Mouse (Mus musculus) adrenal gland (tissue): ENCODE measurements around the gene Card19.

Experiments used
- intact Hi-C: fragments of 180-260 bp; cut with DNase I; formaldehyde crosslinking; loops from one replicate; pipeline ENCODE4 v1.15.1; 2025
- long read RNA-seq, 2 experiments: library from polyadenylated mRNA; unstranded; transcript quantifications; one replicate each; pipeline ENCODE4 v2.0.0; 2020; ENCODE audit warnings: borderline replicate concordance in 1 of 2; ENCODE audit not compliant: insufficient replicate concordance in 1 of 2

The Card19 gene
- long read RNA-seq, experiment 1, transcript Card19-201 (6 exons, 804 nt), result major isoform, 35 of 62 reads
- long read RNA-seq, experiment 1, partial matches to known transcripts, result 3 of 62 reads
- long read RNA-seq, experiment 1, other reads (novel, unspliced or antisense), result 23 of 62 reads
- long read RNA-seq, experiment 2, transcript Card19-201 (6 exons, 804 nt), result major isoform, 51 of 84 reads
- long read RNA-seq, experiment 2, partial matches to known transcripts, result 5 of 84 reads
- long read RNA-seq, experiment 2, other reads (novel, unspliced or antisense), result 26 of 84 reads

DNA sequence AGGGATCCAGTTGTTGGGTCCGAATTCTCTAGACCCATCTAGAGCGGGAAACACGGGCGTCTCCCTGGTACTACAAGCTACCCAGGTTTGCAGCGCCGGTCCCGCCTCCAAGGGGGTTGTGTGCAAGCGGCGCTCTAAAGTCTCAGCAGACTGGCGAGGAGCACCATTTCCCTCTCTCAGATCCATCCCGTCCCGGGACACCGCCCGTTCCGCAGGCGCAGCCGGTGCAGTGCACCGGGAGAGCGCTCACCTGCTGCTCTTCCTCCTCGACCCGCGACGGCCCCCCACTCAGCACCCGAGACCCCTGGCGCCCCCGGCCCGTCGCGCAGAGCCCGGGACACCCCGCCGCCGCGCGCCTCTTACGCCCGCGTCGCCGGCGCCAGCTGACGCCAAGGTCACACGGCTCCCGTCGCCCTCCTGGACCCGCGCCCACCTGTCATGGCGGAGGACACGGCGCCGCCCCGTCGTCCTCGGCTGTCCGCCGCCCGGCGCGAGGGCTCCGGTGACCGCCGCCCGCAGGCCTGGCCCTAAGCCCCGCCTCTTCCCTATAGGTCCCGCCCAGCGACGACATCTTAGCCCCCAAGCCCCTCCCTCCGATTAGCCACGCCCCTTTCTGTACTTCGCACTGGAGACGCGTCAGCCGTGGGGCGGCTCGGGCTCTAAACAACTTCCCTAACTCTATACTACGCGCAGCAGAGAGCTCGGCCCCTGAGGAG is at the start of gene Card19:
TSS of gene Card19 (minus strand) at position 534 of the 716 bp plus-strand sequence.
- intact Hi-C loops, result loop anchor here (10.0 kb wide), 1 partner anchor 169 kb away; no protein-coding TSS in a partner anchor

DNA sequence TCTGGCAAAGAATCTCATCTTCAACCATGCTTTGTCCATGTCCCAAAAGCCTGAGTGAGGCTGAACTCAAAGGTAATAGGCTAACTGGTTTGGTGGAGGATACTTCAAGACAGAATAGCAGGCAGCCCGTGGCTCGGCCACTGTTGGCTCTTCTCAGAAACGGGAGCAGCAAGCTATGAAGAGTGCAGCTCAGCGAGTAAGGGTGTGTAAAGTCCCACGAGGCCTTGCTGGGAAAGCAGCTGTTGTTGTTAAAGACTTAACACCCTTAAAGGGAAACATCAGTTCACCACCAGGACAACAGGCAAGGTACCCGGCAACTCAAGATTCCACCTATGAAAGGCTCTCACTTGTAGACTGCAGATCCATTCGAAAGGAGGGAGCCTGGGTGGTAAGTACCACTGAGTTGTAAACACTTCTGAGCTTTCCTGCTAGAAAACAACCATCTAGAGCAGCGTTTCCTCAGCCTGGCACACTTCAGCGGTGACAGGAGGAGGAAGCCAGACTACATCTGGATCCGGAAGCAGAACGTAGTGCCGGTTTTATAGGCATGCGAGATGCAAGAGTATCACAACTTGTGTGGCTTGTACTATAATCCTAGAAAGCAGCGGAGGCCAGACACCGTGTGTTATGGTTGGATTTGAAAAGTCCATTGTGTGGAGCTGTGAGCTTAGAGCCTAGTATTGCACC is 44.3 kb upstream of the Card19 start:
- intact Hi-C loops, result no loop called here

DNA sequence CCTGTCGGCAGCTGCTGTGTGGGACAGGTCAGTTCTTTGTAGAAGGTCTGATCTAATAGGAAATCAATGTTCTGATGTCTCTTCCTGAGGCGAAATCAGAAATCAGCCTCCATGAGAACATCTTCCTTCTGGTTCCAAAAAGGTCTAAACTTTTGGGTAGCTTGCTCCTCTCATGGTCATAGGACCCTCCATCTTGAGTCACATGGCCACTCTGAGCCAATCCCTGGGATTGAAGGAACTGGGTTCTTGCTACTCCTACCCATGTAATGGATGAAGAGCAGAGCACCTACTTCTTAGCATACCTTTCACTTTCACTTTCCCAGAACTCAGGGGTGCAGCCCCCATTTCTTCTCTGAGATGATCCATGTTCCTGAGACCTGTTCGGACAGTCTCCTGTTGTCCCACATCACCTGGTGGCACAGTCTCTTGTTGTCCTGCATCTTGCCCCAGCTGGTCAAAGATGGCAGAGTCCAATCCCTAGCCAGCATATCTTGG is 42.0 kb upstream of the Card19 start:
- intact Hi-C loops, result no loop called here

DNA sequence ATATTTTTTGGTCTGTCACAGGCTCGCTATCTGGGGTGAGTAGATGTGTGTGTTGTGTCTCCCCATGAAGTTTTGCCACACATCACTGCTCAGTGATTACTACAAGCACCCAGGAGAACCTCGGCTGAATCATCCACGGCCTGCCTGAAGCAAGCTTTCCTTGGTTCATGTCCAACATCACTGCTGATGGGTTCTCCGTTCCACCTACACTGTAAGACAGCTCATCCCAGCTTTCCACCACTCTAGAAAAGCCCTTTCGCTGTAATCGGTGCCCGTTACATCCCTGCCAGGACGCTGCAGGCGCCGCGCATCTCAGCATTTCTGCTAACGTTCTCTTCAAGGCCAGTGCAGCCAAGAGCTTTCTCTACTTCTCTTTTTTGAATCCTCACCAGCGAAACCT is 36.9 kb upstream of the Card19 start:
- intact Hi-C loops, result no loop called here

DNA sequence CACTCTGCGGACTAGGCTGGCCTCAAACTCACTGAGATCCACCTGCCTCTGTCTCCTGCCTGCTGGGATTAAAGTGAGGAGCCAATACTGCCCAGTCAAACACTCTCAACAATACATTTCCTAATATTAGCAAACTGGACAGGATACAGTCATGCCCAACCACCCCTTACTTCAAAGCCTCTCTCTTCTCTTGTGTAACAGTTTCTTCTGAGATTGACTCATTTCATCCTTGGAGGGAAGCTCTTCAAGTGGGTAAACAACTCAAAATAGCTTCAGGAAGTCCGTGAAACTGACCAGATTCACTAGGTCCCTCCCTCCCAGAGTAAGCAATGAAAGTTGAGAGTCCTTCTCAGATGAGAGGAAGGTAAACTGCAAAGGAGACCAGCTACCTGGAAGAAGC is 36.3 kb upstream of the Card19 start:
- intact Hi-C loops, result no loop called here

DNA sequence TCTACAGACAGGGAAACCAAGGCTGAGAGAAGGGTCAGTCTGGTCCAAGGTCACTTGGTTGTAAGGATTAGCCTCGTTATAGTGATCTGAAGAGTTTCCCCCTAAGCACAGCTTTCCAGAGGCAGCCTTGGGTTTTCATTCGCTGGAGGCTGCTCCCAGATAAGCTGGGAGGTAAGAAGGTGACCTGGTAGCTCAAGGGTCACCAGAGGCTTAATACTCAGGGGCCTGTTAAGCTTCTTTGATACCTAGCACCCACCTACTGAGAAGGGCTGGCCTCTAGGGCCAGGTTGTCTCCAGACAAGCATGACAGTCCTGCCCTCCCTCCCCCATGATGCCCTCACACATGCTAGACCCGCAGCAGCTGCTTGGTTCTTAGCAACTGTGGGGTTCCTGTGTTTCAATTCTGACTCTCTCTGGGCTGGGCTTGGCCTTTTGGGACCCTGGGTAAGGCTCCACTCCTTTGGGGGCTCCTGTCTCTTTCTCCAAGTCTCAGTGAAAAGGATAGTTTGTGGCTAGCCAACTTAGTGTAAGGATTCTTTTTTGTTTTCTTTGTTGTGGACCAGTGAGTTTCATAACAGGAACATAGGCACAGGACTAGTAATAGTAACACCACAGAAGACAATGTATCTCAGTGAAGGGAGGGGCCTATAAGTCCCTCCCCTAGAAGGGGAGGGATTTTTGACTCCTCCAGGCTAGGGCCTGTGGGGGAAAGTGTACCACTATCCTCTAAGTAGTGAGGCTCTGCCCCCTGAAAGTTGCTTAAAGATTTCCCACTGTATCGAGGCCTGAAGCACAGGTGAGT is 35.1 kb upstream of the Card19 start:
- intact Hi-C loops, result no loop called here

DNA sequence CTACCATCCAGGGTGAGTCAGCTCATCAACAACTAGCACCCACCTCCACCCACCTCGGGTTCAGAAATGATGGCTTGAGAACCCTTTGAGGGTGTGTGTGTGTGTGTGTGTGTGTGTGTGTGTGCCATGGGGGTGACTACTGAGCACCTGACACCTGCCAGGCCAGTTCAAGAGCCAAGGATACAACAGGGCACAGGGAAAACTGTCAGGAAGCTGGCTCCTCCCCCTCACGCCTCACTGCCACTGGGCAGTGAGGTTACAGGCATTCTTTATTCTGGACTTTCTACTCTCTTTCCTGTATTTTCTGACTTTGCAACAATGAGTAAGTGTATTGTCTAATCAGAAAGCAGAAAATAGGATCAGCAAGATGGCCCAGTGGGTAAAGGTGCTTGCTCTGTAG is 33.8 kb upstream of the Card19 start:
- intact Hi-C loops, result no loop called here

DNA sequence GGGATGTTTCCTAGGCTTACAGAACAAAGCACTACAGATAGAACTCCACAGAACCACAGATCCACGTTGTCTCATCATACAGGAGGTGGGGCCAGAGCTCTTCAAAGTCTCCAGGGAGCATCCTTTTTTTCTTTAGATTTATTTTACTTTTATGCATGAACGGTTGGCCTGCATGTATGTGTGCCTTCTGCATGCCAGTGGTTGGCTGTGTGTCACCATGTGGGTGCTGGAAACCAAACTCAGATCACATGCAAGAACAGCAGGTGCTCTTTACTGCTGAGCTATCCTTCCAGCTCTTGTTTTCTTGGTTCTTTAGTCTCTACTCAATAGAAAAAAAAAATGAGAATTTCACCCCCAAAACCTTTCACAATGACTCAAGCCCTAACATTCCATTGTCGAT is 33.1 kb upstream of the Card19 start:
- intact Hi-C loops, result no loop called here

DNA sequence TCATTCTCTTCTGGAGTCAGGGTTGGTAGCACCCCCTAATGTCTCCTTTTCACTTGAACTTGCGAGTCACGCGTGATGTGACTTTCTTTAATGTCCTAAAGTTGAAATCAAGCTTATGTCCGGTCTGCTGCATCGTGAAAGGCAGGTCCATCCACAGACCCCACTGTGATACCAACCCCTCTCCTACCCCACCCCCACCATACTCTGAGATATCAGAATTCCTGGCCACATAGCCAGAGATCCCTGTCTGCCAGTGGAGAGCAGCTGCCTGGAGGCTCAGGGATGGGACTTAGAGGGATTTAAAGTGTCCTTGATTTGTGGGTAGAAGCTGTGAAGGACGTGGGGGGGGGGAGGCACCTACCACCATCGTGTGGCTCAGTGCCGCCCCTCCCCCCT is 32.6 kb upstream of the Card19 start, which contains the start of gene Susd3:
TSS of gene Susd3 (minus strand) at position 240 of the 396 bp plus-strand sequence.
- intact Hi-C loops, result no loop called here

DNA sequence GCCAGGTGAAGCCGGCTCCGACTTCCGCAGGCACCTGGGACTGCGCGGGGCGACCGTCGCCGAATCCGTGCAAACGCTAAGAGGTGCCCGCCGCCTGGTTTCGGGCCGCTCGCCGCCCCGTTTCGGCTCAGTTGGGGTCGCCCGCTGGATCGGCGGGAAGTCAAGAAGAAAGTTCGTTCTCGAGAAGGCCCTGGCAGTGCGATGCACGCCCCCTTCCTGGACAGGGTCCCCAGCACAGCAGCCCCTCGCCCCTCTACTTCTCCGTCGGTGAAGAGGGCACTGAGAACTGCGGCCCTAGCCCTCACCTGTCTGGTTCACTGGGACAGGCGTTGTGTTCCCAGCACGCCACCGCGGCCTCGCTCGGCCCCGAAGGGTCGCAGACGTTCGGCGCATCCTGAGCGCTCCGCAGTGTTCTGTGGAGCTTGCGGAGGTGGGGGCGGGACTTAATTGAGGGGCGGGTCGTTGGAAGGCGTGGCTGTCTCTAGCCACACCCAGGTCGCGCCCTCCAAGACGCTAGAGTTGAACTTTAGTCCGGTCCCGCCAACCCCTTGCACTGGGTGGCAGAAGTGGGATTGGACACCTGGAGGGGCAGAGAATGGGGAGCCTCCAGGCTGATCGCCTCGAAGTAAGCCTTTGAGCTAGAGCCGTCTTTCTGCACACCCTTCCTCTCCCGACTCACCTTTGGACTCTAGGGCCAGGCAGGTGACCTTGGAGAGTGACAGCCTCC is 32.1 kb upstream of the Card19 start:
- intact Hi-C loops, result no loop called here

DNA sequence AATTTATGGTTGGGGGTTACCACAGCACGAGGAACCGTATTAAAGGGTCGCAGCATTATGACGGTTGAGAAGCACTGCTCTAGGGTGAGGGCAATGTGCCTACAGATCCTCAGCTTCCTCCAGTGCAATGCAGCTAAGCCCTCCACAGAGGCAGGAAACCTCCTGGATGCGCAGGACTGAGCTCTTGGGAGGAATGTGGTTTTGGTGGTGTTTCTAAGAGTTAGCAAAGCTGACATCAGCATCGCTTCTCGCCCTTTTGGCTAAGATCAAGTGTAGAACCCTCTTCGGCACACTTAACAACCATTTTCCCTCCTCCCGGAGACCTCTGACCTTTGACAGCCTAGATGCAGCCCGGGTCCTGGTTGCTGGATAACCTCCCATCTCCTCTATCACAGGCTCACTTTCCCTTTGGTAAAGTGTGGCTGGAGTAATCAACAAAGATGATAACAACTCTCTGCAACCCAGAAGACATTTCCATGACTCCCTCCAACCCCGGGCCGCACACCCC is 31.4 kb upstream of the Card19 start:
- intact Hi-C loops, result no loop called here

DNA sequence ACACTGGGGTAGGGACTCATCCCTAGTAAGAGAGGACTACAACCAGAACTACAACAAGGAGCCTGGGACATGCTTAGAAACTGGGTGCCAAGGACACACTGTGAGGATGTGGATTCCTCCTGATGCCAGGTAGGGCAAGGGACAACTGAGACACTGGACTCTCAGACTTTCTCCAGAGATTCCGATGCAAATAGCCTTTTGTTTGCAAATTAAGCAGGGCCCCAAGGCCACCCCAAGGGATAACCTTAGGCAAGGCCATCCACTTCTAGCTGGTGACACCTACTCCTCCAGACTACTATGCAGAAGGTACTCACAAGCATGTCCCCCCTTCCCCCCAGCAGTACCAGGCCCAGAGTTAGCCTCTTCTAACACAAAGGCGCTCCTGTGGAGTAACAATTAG is 30.8 kb upstream of the Card19 start:
- intact Hi-C loops, result no loop called here

DNA sequence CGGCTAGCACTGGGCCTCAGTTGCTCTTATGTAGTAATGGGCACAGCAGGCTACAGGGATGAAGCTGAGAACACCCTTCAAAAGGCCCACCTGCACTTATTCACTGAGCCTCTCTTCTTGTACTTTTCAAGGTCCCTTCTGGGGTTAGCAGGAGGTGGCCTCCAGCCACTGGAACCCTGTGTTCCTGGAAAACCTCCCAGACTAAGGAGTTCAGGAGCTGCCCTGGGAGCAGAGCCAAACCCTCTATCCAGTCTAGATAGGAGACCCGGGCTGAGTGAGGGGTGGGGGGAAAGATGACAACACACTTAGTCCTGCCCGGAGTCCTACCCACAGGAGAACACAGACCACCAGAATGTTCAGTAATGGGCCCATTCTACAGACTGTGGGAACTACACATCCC is 30.2 kb upstream of the Card19 start:
- intact Hi-C loops, result no loop called here

DNA sequence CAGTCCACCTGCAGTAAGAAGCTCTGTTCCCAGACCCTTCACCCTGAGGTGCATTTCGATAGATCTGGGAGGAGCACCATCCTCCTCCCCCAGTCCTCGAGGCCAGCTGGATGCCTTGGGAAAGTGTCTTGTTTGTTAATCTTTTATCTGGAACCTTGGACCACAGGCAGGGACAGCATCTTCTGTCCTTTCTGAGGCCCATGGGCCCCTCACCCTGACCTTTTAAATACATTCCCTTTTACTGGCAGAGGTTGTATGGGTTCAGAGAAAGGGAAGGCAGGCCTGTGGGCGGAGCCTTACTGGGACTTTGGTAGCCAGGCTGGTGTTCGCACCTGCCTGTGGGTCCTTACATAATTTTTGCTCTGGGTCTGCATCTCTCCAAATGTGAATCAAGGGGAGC is 29.4 kb upstream of the Card19 start:
- intact Hi-C loops, result no loop called here

DNA sequence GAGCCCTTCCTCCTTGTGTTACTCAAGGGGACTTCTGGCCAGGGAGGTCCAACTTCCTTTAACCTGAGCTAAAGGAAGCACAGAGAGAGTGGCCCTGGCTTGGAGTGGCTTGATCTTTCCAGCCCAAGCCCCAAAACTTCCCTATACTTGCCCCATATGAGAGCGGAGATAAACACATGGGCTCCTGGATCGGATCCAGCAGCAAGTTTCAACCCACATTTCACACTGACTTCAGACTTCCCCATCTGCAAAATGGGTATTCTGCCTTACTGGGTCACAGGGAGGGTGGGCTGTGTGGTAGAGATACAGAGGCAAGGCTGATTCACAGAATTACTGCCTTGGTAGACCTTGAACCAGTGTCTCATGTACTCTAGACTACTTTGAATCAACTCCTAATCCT is 27.7 kb upstream of the Card19 start:
- intact Hi-C loops, result no loop called here

DNA sequence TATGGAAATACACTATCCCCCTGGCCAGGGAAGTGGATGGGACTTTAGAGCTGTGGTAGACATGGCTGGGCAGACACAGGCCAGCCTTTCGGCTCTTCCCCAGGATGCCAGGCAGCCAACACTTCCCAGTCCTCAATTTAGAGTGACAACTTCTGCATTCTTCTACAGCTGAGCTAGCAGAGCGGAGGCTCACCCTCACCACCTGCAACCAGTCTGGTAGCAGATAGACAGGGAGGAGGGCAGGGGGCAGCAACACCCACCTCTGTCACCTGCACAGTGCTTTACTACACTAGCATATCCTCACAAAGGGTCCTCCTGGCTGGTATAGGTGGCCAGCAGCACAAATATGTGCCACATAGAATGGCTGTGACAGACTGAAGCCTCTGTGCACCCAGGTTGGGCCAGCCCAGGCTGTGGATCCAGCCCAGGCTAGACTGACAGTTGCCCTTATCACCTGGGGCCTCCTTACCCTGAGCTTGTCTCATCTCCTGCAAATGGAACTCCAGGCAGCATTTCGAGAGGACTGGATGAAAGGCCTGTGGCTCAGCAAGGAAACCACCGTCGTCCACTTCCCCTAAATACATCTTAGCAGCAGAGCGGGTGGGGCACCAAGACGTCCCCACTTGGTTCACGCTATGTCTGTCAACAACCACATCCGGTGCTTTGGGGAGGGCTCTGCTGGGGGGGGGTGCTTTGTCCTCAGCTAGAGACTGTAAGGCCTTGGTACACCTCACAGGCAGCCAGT is 26.7 kb upstream of the Card19 start:
- intact Hi-C loops, result no loop called here

DNA sequence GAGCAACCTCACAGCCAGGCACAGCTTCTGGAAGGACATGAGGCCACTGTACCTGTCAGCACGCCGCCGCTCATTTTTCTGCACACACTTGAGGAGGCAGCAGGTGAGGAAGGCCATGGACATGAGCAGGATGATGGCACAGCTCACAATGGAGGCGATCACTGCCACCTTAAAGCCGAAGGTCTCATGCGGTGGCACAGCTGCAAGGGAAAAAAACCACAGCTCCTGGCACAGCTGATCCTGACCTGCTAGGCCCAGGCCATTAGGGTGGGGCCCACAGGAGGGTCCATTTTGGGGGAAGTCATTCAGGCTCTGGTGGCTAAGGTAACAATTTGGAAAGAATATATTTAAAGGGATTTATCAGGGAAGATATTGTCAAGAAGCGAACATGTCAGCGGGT is 22.9 kb upstream of the Card19 start:
- intact Hi-C loops, result no loop called here

DNA sequence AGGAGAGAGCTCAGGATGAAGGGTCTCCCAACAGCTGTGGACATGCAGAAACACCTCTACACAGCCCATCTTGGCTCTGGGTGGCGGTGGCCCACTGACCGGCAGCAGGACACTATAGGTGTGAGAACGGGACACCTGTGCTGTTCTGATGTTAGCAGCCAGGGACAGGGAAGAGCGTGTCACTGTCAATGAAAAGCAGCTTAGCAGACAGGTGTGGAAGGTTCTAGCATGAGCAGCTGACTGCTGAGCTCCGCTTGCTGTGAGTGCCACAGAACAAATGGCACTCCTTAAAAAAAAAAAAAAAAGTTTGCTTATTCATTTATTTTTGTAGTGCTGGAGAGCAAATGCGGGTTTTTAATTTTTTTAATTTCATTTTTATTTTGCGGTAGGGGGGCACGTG is 21.8 kb upstream of the Card19 start:
- intact Hi-C loops, result no loop called here

DNA sequence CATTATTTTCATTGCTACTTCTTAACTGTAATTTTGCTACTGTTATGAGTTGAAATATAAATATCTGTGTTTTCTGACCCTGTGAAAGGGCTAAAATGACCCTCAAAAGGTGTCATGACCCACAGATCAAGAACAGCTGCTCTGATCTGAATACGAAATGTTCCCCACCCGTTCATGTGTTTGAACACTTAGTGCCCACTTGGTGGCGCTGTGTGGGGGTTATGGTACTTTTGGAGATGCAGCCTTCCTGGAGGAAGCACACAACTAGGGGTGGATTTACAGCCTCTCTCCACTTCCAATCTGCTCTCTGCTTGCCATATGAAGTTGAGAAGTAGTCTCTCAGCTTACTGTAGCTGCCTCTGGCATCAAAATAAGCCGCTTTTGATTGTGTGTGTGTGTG is 18.9 kb upstream of the Card19 start:
- intact Hi-C loops, result no loop called here
